Mouse (Mus musculus) Patski (cell line): Measurements from ENCODE around the gene Tubgcp4. TPM values are rescaled to one million over a fixed set of nuclear protein-coding genes. Genes with fewer than 3 reads are reported as not detected.
"Not testable (repeated sequence)": the region's sequence is repeated elsewhere in the genome, so short reads cannot be mapped to it uniquely, and the experiment has no call there.

Experiments used
- ATAC-seq: fragments of 100-300 bp; one replicate; pipeline ENCODE4 v1.8.0; 2021
- CTCF ChIA-PET: fragments of 350-600 bp; sonication (Branson Sonifier 250); formaldehyde crosslinking; loops from one replicate; lab custom pipeline; 2022; ENCODE audit warnings: inconsistent platforms; lab: Charles Lee
- POLR2A ChIA-PET: fragments of 350-600 bp; sonication (Branson Sonifier 250); formaldehyde crosslinking; loops from one replicate; lab custom pipeline; 2022; ENCODE audit warnings: antibody characterized with exemption, inconsistent platforms; lab: Charles Lee
- DNase-seq: peaks from one replicate; pipeline ENCODE4 v3.0.0-alpha.2; 2011; ENCODE audit warnings: low read depth, low spot score
- H3K27me3 ChIP-seq: fragments of 371-371 bp; one replicate; pipeline ENCODE4 v1.5.1; 2021
- CTCF ChIP-seq: fragments of 100-300 bp; IDR thresholded peaks from one replicate; pipeline ENCODE4 v1.5.1; 2021
- in situ Hi-C: fragments of 300-500 bp; cut with MboI; formaldehyde crosslinking; loops from 3 replicates; pipeline ENCODE4 v1.11.1; 2018; ENCODE audit warnings: low pct_unique_long_range_greater_than_20kb, mixed read lengths
- polyA plus RNA-seq: library from polyadenylated mRNA; unstranded; gene quantifications from one replicate; pipeline ENCODE4 v1.2.3, GENCODE M21; 2021

The Tubgcp4 gene
- polyA plus RNA-seq: 32.0 TPM

GRCm38 (mm10) chr2:121170481-121170971 is at the start of gene Tubgcp4:
Tubgcp4 (plus strand) TSS chr2:121170654.
- no peaks in the 10 kb centered on the region for H3K27me3 ChIP-seq
- no peak for TF ChIP-seq CTCF
- in situ Hi-C loops: no loop called here
- CTCF ChIA-PET: no interaction called here
- peak; percentile 38 for ATAC-seq
- peak; percentile 9 for DNase-seq
- POLR2A ChIA-PET: interaction anchor here (1.1 kb wide), 1 partner anchor 9 kb away, joined by 3 read pairs; no protein-coding TSS in a partner anchor

GRCm38 (mm10) chr2:121126302-121126701 is 44.2 kb upstream of the Tubgcp4 start:
- CTCF ChIA-PET, in situ Hi-C loops, POLR2A ChIA-PET, ATAC-seq, H3K27me3 ChIP-seq, DNase-seq: not testable (repeated sequence)

- DNase-seq: peak; percentile 49
- ChIA-PET POLR2A (no interaction called here), CTCF (no interaction called here)
- no peak for TF ChIP-seq CTCF
- in situ Hi-C loops: no loop called here
- peak; percentile 26 for ATAC-seq
- peaks cover 5% of the 10 kb centered on the region for H3K27me3 ChIP-seq
These were observed 42.9 kb upstream of the Tubgcp4 start for GRCm38 (mm10) chr2:121127536-121127935.

GRCm38 (mm10) chr2:121128865-121129620 is 41.4 kb upstream of the Tubgcp4 start:
- CTCF ChIA-PET: no interaction called here
- ATAC-seq (no peak), DNase-seq (no peak)
- no peaks in the 10 kb centered on the region for H3K27me3 ChIP-seq
- POLR2A ChIA-PET: no interaction called here
- in situ Hi-C loops: no loop called here
- no peak for TF ChIP-seq CTCF

GRCm38 (mm10) chr2:121132822-121133221 is 37.6 kb upstream of the Tubgcp4 start:
- no peaks in the 10 kb centered on the region for H3K27me3 ChIP-seq
- no peak for TF ChIP-seq CTCF
- ATAC-seq (no peak), DNase-seq (no peak)
- in situ Hi-C loops: no loop called here
- ChIA-PET POLR2A (interaction anchor here (0.7 kb wide), 1 partner anchor 11 kb away, joined by 3 read pairs; no protein-coding TSS in a partner anchor), CTCF (interaction anchor here (1.1 to 1.8 kb wide), 3 partner anchors 16 to 31 kb away, joined by 3 to 5 read pairs (median 4); no protein-coding TSS in a partner anchor)

GRCm38 (mm10) chr2:121137371-121137770 is 33.1 kb upstream of the Tubgcp4 start:
- no peaks in the 10 kb centered on the region for H3K27me3 ChIP-seq
- in situ Hi-C loops: no loop called here
- CTCF ChIA-PET: no interaction called here
- TF ChIP-seq CTCF: no peak
- no peak for ATAC-seq
- POLR2A ChIA-PET: no interaction called here
- DNase-seq: no peak

GRCm38 (mm10) chr2:121139266-121140017 is 31.0 kb upstream of the Tubgcp4 start:
- ChIA-PET CTCF (no interaction called here), POLR2A (interaction anchor here (1.3 to 1.4 kb wide), 3 partner anchors 15 to 31 kb away, joined by 3 to 6 read pairs (median 4); partner anchors contain the start of gene Tgm7)
- in situ Hi-C loops: no loop called here
- no peak for DNase-seq
- H3K27me3 ChIP-seq: no peaks in the 10 kb centered on the region
- TF ChIP-seq CTCF: no peak
- peak; percentile 29 for ATAC-seq

GRCm38 (mm10) chr2:121140018-121140882 is 30.2 kb upstream of the Tubgcp4 start, which contains the start of the genes Adal and Lcmt2:
Adal (plus strand) TSS chr2:121140428.
Lcmt2 (minus strand) TSS chr2:121140653.
- TF ChIP-seq CTCF: no peak
- peak; percentile 84 for ATAC-seq
- in situ Hi-C loops: no loop called here

GRCm38 (mm10) chr2:121141216-121142035 is 29.0 kb upstream of the Tubgcp4 start:
- H3K27me3 ChIP-seq: no peaks in the 10 kb centered on the region
- no peak for TF ChIP-seq CTCF
- in situ Hi-C loops: no loop called here
- no peak for ATAC-seq
- CTCF ChIA-PET: no interaction called here
- POLR2A ChIA-PET: interaction anchor here (0.6 kb wide), 1 partner anchor 177 kb away, joined by 4 read pairs; no protein-coding TSS in a partner anchor
- DNase-seq: no peak

More at GRCm38 (mm10) chr2:121140018-121140882, 30.2 kb upstream of the Tubgcp4 start, which contains the start of the genes Adal and Lcmt2:
- ChIA-PET POLR2A (interaction anchor here (0.5 to 1.4 kb wide), 5 partner anchors 16 to 153 kb away, joined by 3 to 6 read pairs (median 3); partner anchors contain the start of gene Tgm7), CTCF (interaction anchor here (0.9 kb wide), 1 partner anchor 10 kb away, joined by 4 read pairs; no protein-coding TSS in a partner anchor)
- no peaks in the 10 kb centered on the region for H3K27me3 ChIP-seq
- DNase-seq: no peak
